Mouse (Mus musculus) spleen, adult 2 months (tissue): ENCODE results near the gene Lrrtm3.

Experiments
- CTCF ChIP-seq: fragments of 200-500 bp; IDR thresholded peaks from 2 replicates; pipeline ENCODE4 v1.5.1; 2011; ENCODE audit warnings: mild to moderate bottlenecking, inconsistent platforms; ENCODE audit not compliant: insufficient read depth, insufficient read length, insufficient replicate concordance; ENCODE audit errors: extremely low read depth
- POLR2A ChIP-seq: fragments of 200-500 bp; IDR thresholded peaks from 2 replicates; pipeline ENCODE4 v1.6.1; 2011; ENCODE audit warnings: low read depth, low read length, inconsistent platforms

GRCm38 (mm10) chr10:64115246-64115645 is 25.2 kb upstream of the Lrrtm3 start:
- no peak for TF ChIP-seq POLR2A
- no peak for TF ChIP-seq CTCF
